Mouse (Mus musculus) cerebellum, adult 2 months (tissue): ENCODE data around the gene Ret.

Experiments
- CTCF ChIP-seq: fragments of 200-500 bp; IDR thresholded peaks from 2 replicates; pipeline ENCODE4 v1.5.1; 2011; ENCODE audit warnings: low read depth, mild to moderate bottlenecking, control low read depth, low read length, moderate library complexity, borderline replicate concordance; ENCODE audit not compliant: insufficient read depth
- POLR2A ChIP-seq: fragments of 200-500 bp; IDR thresholded peaks from 2 replicates; pipeline ENCODE4 v1.6.1; 2011; ENCODE audit warnings: low read length, control low read depth, borderline replicate concordance; ENCODE audit not compliant: insufficient read depth

GRCm38 (mm10) chr6:118242941-118243340, 45.4 kb upstream of the Ret start:
- TF ChIP-seq POLR2A (no peak), CTCF (no peak)
